Mouse (Mus musculus) stomach, embryonic 15.5 days (tissue): ENCODE results near the gene Tbc1d10a. TPM values are rescaled to one million over a fixed set of nuclear protein-coding genes. Genes with fewer than 3 reads are reported as not detected.

ENCODE experiments used
- ATAC-seq: fragments of 200-750 bp; cut with Nextera tagmentation; 2 replicates; pipeline ENCODE4 v1.8.0; 2017; ENCODE audit warnings: low read depth, moderate number of reproducible peaks, moderate TSS enrichment; ENCODE audit not compliant: insufficient read depth, low FRiP score
- H3K27ac ChIP-seq: fragments of 300-500 bp; sonication (generic); 2 replicates; pipeline ENCODE4 v1.5.1; 2015; ENCODE audit warnings: mild to moderate bottlenecking, inconsistent platforms
- H3K27me3 ChIP-seq: fragments of 300-500 bp; sonication (generic); replicated peaks from 2 replicates; pipeline ENCODE4 v1.6.1; 2015; ENCODE audit warnings: inconsistent platforms
- H3K36me3 ChIP-seq: fragments of 300-500 bp; sonication (generic); 2 replicates; pipeline ENCODE4 v1.6.1; 2015; ENCODE audit warnings: inconsistent platforms
- H3K4me1 ChIP-seq: fragments of 300-500 bp; sonication (generic); 2 replicates; pipeline ENCODE4 v1.6.1; 2015; ENCODE audit warnings: inconsistent platforms
- H3K4me2 ChIP-seq: fragments of 300-500 bp; sonication (generic); 2 replicates; pipeline ENCODE4 v1.6.1; 2015; ENCODE audit warnings: mild to moderate bottlenecking, inconsistent platforms
- H3K4me3 ChIP-seq: fragments of 300-500 bp; sonication (generic); replicated peaks from 2 replicates; pipeline ENCODE4 v1.5.1; 2015; ENCODE audit warnings: inconsistent platforms
- H3K9ac ChIP-seq: fragments of 300-500 bp; sonication (generic); 2 replicates; pipeline ENCODE4 v1.6.1; 2015; ENCODE audit warnings: inconsistent platforms
- H3K9me3 ChIP-seq: fragments of 300-500 bp; sonication (generic); 2 replicates; pipeline ENCODE4 v1.6.1; 2016; ENCODE audit warnings: inconsistent platforms
- WGBS: fragments of 180-500 bp; shearing (Covaris S2); methylation state at CpG from one replicate; pipeline ENCODE4 v1.1.7; 2015; 5-methylcytosine and 5-hydroxymethylcytosine counted together
- polyA plus RNA-seq: library from polyadenylated mRNA; unstranded; fragments of >200 nt; fragmentation: Nextera tagmentation; extraction: Ambion mirVana; gene quantifications from 2 replicates; pipeline ENCODE4 v1.2.1, GENCODE M21; 2015

Tbc1d10a gene
- polyA plus RNA-seq = 31.1 and 33.4 TPM in 2 replicates

- under 1% methylated on average over 71 of the region's 71 CpGs for WGBS
Observed at GRCm38 (mm10) chr11:4186486-4187317, at the start of gene Tbc1d10a. TSS of gene Tbc1d10a (plus strand) at chr11:4186789.

DNA sequence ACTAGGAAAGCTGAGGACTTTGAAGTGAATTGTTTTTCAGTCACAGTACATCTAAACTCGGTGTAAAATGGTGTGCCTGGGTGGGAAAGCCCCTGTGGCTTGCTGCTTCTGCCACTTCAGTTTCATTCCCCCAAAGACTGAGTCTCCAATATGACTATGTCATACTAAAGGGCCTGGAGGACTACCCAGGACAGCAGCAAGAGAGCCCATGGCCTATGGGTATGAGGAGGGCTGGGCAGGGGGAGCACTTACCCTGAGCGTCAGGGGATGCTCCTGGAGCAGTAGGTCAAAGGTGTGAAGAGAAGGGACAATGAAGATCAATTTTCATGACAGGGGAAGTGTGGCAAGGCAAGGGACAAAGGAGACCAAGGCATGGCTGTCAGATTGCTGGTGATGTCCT lies 47.6 kb upstream of the Tbc1d10a start:
- no peak overlapping the region for H3K27ac ChIP-seq
- ATAC-seq = no peak
- no peak overlapping the region for H3K9ac ChIP-seq
- peaks cover 8% of the 10 kb centered on the region for H3K4me1 ChIP-seq
- WGBS = 77% methylated on average over 2 of the region's 2 CpGs
- H3K36me3 ChIP-seq = peaks cover 21% of the 10 kb centered on the region; the same call in 1 of the 2 replicates
- no peak overlapping the region for H3K4me2 ChIP-seq
- H3K9me3 ChIP-seq = no peaks in the 10 kb centered on the region
- no peak overlapping the region for H3K4me3 ChIP-seq
- no peaks in the 10 kb centered on the region for H3K27me3 ChIP-seq

More at GRCm38 (mm10) chr11:4186486-4187317, at the start of gene Tbc1d10a:
- Histone ChIP-seq H3K27ac (peak within 1 kb of the TSS; percentile 65), H3K4me1 (peaks cover 29% of the 10 kb centered on the region), H3K4me2 (peak within 1 kb of the TSS; percentile 79), H3K9me3 (no peaks in the 10 kb centered on the region), H3K9ac (peak within 1 kb of the TSS; percentile 98), H3K4me3 (peak within 1 kb of the TSS; percentile 87), H3K36me3 (peaks cover 9% of the 10 kb centered on the region; the same call in 1 of the 2 replicates), H3K27me3 (no peaks in the 10 kb centered on the region)
- ATAC-seq = peak; percentile 99

DNA sequence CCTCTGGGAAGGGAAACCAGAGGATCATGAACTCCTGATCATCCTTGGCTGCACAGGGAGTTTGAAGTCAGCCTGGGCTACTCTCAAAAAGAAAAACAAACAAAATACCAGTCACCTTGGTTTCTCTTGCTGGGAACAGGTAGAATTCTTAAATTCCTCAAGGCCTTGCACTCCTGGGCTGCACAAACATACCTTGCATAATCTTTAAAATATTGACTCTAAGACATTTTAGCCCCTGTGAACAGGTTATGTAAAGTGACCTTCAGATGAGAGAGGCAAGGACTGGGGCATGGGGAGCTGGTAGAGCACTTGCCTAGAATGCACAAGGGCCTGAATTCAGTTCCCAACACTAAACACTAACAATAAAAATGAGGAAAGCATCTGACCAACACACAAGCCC lies 45.1 kb upstream of the Tbc1d10a start:
- Histone ChIP-seq H3K36me3 (peaks cover 21% of the 10 kb centered on the region; the same call in 1 of the 2 replicates), H3K9me3 (no peaks in the 10 kb centered on the region), H3K4me2 (no peak overlapping the region), H3K4me3 (no peak overlapping the region), H3K27ac (no peak overlapping the region), H3K4me1 (no peaks in the 10 kb centered on the region), H3K9ac (no peak overlapping the region), H3K27me3 (no peaks in the 10 kb centered on the region)
- ATAC-seq = no peak

- H3K4me1 ChIP-seq = no peaks in the 10 kb centered on the region
- H3K4me3 ChIP-seq = no peak overlapping the region
- H3K27ac ChIP-seq = no peak overlapping the region
- no peak overlapping the region for H3K9ac ChIP-seq
- no peaks in the 10 kb centered on the region for H3K9me3 ChIP-seq
- 75% methylated on average over 4 of the region's 4 CpGs for WGBS
- ATAC-seq = no peak
- H3K4me2 ChIP-seq = no peak overlapping the region
- no peaks in the 10 kb centered on the region for H3K27me3 ChIP-seq
- H3K36me3 ChIP-seq = peaks cover 21% of the 10 kb centered on the region; the same call in 1 of the 2 replicates
Observed at GRCm38 (mm10) chr11:4142352-4142751, 44.2 kb upstream of the Tbc1d10a start.

DNA sequence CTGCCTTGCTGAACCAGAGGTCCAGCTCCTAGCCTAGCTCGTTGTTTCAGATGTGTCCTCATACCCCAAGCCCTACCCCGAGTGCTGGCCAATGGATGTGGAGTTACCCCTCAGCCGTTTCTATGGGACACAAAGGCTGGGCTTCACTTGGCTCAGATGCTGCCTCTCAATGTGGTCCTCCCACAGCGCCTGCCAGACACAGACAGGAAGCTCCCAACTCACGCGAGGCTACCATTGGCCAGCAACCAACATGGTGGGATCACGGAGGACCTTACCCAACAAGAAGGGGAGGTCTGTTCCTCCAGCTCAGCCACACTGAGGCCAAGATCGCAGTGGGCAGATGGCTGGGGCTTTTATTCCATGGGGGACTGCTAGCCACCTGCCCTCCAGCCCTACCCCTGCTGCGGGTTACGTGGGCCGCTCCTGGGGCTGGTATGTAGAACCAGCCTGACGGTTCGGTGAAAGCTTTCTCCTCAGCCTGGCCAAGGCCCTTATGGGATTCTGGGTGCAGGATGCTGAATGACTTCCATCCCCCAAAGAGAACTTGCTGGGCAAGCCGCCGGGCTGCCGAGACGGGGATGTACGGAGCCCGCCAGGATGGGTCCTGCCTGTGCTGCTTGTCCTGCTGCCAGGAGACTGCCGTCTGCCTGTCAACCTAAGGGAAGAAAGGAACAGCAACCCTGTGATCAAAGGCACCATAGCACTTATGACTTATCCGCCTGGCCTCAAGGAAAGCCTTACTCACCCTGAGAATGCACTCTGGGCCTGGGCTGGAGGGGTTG lies 43.1 kb upstream of the Tbc1d10a start:
- Histone ChIP-seq H3K36me3 (peaks cover 21% of the 10 kb centered on the region; the same call in 1 of the 2 replicates), H3K4me2 (no peak overlapping the region), H3K4me1 (no peaks in the 10 kb centered on the region), H3K9ac (no peak overlapping the region), H3K27ac (no peak overlapping the region), H3K4me3 (no peak overlapping the region), H3K9me3 (no peaks in the 10 kb centered on the region), H3K27me3 (no peaks in the 10 kb centered on the region)
- WGBS = 91% methylated on average over 21 of the region's 21 CpGs
- ATAC-seq = no peak

GRCm38 (mm10) chr11:4146381-4146780 lies 40.2 kb upstream of the Tbc1d10a start:
- Histone ChIP-seq H3K36me3 (peaks cover 12% of the 10 kb centered on the region; the same call in 1 of the 2 replicates), H3K9ac (no peak overlapping the region), H3K27me3 (no peaks in the 10 kb centered on the region), H3K4me2 (no peak overlapping the region), H3K27ac (no peak overlapping the region), H3K4me3 (no peak overlapping the region), H3K4me1 (no peaks in the 10 kb centered on the region), H3K9me3 (no peaks in the 10 kb centered on the region)
- ATAC-seq = no peak
- 71% methylated on average over 6 of the region's 6 CpGs for WGBS

GRCm38 (mm10) chr11:4147098-4147497 lies 39.5 kb upstream of the Tbc1d10a start:
- H3K4me3 ChIP-seq = no peak overlapping the region
- no peak overlapping the region for H3K4me2 ChIP-seq
- 90% methylated on average over 10 of the region's 10 CpGs for WGBS
- no peaks in the 10 kb centered on the region for H3K9me3 ChIP-seq
- H3K36me3 ChIP-seq = peaks cover 11% of the 10 kb centered on the region; the same call in 1 of the 2 replicates
- no peak overlapping the region for H3K27ac ChIP-seq
- H3K27me3 ChIP-seq = no peaks in the 10 kb centered on the region
- H3K4me1 ChIP-seq = no peaks in the 10 kb centered on the region
- H3K9ac ChIP-seq = no peak overlapping the region
- ATAC-seq = no peak

DNA sequence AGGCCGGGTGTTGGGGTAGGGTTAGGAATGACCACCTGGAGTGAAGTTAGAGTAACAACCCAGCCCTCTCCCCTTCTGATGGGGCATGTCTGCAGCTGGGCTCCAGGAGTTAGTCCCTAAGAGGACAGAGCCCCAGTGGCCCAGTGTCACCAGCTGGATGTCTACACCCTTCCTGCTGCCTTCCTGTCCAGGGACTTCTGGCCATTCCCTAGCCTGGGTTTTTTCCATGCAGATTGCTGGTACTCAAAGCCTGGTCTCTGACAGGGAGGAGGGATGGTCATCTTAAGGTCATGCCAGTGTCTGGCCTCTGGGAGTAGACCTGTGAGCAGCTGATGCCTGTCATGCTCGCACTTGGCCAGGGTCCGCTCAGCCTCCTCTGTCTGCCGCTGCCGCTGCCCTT lies 38.5 kb upstream of the Tbc1d10a start:
- Histone ChIP-seq H3K9me3 (no peaks in the 10 kb centered on the region), H3K4me2 (no peak overlapping the region), H3K4me1 (no peaks in the 10 kb centered on the region), H3K27me3 (no peaks in the 10 kb centered on the region), H3K36me3 (peaks cover 6% of the 10 kb centered on the region; the same call in 1 of the 2 replicates), H3K9ac (no peak overlapping the region), H3K27ac (no peak overlapping the region), H3K4me3 (no peak overlapping the region)
- 79% methylated on average over 5 of the region's 5 CpGs for WGBS
- no peak for ATAC-seq

DNA sequence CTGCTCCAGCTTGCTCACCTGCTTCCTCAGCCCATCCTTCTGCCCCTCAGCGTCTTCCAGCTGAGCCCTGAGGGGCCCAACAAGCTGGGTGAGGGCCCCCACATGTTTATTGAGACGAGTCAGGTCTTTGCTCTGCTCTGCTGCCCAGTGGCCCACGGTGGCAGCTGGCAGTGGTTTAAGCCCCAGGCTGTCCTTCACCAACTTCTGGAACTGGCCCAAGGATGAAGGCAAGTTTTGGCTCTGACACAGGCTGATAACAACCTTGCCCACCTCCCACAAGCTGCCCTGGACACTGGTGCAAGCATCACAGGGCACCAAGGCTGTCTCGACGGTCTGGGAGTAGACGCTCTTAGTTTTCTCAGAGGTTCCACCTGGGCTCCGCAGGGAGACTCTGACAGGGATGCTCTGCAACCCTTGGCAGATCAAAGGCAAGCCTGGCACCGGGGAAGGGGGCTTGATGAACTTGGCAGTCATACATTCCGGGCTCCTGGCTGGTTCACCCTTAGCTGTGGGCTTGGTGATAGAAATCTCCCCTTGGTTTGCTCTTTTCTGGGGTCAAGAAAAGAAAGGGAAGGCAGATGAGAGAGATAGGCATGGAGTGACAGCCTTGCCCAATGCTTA lies 37.9 kb upstream of the Tbc1d10a start:
- Histone ChIP-seq H3K27ac (no peak overlapping the region), H3K4me2 (no peak overlapping the region), H3K4me1 (no peaks in the 10 kb centered on the region), H3K36me3 (peaks cover 3% of the 10 kb centered on the region; the same call in 1 of the 2 replicates), H3K27me3 (no peaks in the 10 kb centered on the region), H3K9ac (no peak overlapping the region), H3K4me3 (no peak overlapping the region), H3K9me3 (no peaks in the 10 kb centered on the region)
- 83% methylated on average over 9 of the region's 9 CpGs for WGBS
- ATAC-seq = no peak

DNA sequence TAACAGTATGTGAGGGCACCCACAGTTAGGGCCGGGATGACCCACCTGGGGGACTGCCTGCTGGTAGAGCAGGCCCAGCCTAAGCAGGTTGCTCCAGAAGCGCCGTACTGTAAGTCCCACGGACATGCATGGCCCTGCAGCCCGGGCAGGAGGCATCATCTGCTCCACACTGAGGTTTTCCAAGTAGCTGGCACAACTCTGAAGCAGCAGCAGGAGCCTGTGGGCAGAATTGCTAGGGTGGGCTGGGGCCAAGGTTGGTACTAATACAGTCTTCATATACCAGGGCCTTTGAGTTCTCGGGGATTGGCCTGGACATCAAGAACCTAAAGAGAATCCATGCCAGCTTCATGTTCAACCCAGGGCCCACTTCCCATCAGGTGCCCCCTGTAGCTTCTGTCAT lies 36.7 kb upstream of the Tbc1d10a start:
- Histone ChIP-seq H3K4me3 (no peak overlapping the region), H3K4me2 (no peak overlapping the region), H3K27me3 (no peaks in the 10 kb centered on the region), H3K36me3 (peaks cover 3% of the 10 kb centered on the region; the same call in 1 of the 2 replicates), H3K9ac (no peak overlapping the region), H3K27ac (no peak overlapping the region), H3K9me3 (no peaks in the 10 kb centered on the region), H3K4me1 (no peaks in the 10 kb centered on the region)
- WGBS = 86% methylated on average over 6 of the region's 6 CpGs
- no peak for ATAC-seq

GRCm38 (mm10) chr11:4153694-4154093 lies 32.9 kb upstream of the Tbc1d10a start:
- H3K4me1 ChIP-seq = no peaks in the 10 kb centered on the region
- peaks cover 3% of the 10 kb centered on the region; the same call in 1 of the 2 replicates for H3K36me3 ChIP-seq
- WGBS = 89% methylated on average over 7 of the region's 7 CpGs
- H3K4me2 ChIP-seq = no peak overlapping the region
- no peak overlapping the region for H3K9ac ChIP-seq
- no peaks in the 10 kb centered on the region for H3K9me3 ChIP-seq
- no peak overlapping the region for H3K27ac ChIP-seq
- no peak for ATAC-seq
- H3K27me3 ChIP-seq = no peaks in the 10 kb centered on the region
- H3K4me3 ChIP-seq = no peak overlapping the region
